Mouse (Mus musculus): ENCODE data around the gene Rab40c. TPM values are rescaled to one million over a fixed set of nuclear protein-coding genes. Genes with fewer than 3 reads are reported as not detected.

The Rab40c gene
- polyA plus RNA-seq, 1 experiment from 2014 or later = 13.7 TPM

DNA sequence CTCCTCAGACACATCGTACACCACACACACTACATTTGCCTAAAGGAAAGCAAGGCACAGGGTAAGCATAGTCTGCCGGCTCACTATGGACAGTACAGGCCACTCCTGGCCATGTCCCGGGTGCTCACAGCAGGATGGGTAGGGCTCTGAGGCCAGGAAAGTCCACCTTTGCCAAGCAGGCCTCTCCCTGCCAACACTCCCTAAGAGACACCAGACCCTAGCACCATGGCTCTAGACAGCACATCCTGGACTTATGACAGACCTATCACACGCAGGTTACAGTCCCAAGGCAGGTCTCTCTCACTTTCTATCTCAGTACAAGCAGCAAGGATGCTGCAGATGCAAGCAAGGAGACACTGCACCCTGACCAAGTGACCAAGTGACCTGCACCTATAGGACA lies 76.4 kb downstream of the Rab40c start:
- 95% methylated on average over 4 of the region's 4 CpGs for WGBS (ENCODE audit: missing documents)
- H3K4me3 ChIP-seq (ENCODE audit: inconsistent target) = no peak overlapping the region
- H3K79me2 ChIP-seq (ENCODE audit: inconsistent target) = peaks cover 10% of the 10 kb centered on the region; the same call in 1 of the 2 replicates
- H3K36me3 ChIP-seq (ENCODE audit: inconsistent target) = peaks cover 42% of the 10 kb centered on the region
- H3K27ac ChIP-seq = no peak overlapping the region

DNA sequence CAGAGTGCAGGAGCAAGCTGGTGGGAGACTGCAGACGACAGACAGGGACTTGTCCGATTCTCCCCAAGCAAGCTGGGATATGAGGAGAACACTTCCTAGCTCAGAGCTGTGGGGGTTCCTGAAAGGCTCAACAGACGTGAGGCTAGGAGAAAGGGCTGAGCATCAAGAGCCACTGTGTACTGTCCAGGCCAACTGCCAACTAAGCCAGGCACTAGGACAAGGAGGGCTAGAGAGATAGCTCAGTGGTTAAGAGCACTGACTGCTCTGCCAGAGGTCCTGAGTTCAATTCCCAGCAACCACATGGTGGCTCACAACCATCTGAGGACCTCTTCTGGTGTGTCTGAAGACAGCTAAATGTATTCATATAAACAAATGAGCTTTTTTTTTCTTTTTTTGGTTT lies 77.0 kb downstream of the Rab40c start:
- Histone ChIP-seq H3K27ac (no peak overlapping the region), H3K79me2 (ENCODE audit: inconsistent target) (peaks cover 10% of the 10 kb centered on the region; the same call in 1 of the 2 replicates), H3K4me3 (ENCODE audit: inconsistent target) (no peak overlapping the region), H3K36me3 (ENCODE audit: inconsistent target) (peaks cover 48% of the 10 kb centered on the region)
- WGBS (ENCODE audit: missing documents) = 100% methylated on average over 3 of the region's 3 CpGs

DNA sequence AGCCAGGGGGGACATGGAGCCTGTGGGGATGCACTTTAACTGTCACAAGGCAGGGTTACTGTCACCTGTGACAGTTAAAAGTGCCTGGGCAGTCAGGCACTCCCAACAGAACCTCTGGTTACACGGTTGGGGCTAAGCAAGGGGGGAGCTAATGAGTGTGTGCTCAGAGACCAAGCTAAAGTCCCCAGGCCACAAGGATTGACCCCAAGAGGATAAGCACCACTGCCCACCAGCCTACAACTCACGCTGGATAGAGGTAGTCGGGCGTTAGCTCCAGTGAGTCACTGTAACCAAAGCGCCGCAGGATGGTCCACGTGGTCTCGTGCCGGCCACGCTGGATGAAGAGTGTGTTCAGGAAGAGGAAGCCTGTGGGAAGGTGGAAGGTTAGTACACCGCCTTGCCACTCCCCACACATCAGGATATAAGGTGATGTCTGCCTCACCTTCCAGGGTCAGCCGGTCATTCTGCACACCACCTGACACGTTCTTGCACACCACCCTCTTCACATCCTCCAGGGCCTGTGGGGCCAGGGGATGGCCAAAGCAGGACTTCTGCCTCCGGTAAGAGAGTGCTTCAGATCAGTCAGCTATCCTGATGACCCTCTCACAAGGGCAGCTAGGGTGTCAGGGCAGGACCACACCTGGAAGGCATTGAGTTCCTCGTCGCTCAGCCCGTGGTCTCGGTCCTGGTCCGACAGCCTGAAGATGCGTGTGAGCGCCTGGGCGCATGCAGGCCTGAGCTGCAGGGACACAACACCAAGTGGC lies 78.2 kb downstream of the Rab40c start, which contains the start of gene Gm20683:
Gene Gm20683 (minus strand): TSS at position 647 of the 764 bp plus-strand sequence.
- Histone ChIP-seq H3K4me3 (ENCODE audit: inconsistent target) (no peak within 1 kb of the TSS), H3K27ac (no peak within 1 kb of the TSS), H3K79me2 (ENCODE audit: inconsistent target) (peaks cover 12% of the 10 kb centered on the region; the same call in 1 of the 2 replicates), H3K36me3 (ENCODE audit: inconsistent target) (peaks cover 49% of the 10 kb centered on the region)
- WGBS (ENCODE audit: missing documents) = 93% methylated on average over 18 of the region's 22 CpGs

DNA sequence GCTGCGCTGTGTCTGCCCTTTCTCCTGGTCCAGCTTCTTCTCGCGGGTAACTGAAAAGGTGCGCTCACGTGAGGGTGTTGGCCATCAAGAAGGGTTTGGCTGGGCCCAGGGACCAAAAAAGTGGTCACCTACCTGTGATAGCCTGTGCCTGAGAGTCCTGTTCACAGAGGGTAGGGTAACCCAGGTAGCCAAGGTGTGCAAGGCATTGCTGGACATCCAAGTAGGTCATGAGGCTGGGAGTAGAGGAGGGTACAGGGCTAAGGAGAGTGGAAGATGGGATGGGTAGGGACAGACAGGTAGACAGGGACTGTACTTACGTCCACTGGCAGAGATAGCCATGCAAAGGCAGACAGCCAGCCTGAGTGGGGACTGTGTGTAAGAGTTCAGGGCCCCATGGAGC lies 79.0 kb downstream of the Rab40c start:
- 97% methylated on average over 6 of the region's 6 CpGs for WGBS (ENCODE audit: missing documents)
- Histone ChIP-seq H3K27ac (no peak overlapping the region), H3K36me3 (ENCODE audit: inconsistent target) (peaks cover 49% of the 10 kb centered on the region), H3K4me3 (ENCODE audit: inconsistent target) (no peak overlapping the region), H3K79me2 (ENCODE audit: inconsistent target) (peaks cover 19% of the 10 kb centered on the region)

DNA sequence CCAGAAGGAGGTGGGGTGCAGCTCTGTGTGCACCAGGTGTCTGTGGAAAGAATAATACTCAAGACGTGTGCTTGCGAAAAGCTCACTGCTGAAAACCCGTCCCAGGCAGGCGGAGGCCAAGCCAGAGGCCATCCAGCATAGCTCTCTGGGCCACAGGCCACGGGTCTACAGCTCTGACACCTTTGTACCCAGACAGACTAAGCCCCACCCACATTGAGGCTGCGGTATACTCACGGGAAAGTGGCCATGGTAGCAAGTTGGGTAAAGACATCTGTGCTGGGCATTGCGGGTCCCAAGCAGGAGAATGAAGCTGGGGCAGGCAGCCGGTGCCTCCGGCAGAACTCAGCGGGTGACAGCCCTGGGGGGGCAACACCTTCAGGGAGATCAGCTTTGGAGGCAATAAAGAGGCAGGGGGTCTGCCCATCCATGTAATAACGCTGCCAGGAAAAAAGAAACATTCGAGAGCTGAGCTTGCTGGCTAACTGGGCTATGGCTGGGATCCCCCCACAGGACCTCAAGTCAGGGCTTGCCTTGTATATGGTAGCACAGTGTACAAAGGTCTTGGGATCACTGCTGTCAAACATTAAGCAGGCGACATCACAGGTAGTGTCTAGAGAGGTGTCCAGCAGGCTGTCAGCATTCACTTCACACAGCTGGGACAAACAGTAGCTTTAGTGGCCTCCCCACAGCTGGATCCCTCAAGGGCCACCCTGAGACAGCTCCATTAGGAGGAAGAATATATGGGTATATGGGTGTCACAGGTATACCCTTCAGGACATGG lies 79.9 kb downstream of the Rab40c start:
- H3K27ac ChIP-seq = no peak overlapping the region
- H3K4me3 ChIP-seq (ENCODE audit: inconsistent target) = no peak overlapping the region
- H3K79me2 ChIP-seq (ENCODE audit: inconsistent target) = peaks cover 28% of the 10 kb centered on the region
- WGBS (ENCODE audit: missing documents) = 93% methylated on average over 13 of the region's 14 CpGs
- peaks cover 49% of the 10 kb centered on the region for H3K36me3 ChIP-seq (ENCODE audit: inconsistent target)

DNA sequence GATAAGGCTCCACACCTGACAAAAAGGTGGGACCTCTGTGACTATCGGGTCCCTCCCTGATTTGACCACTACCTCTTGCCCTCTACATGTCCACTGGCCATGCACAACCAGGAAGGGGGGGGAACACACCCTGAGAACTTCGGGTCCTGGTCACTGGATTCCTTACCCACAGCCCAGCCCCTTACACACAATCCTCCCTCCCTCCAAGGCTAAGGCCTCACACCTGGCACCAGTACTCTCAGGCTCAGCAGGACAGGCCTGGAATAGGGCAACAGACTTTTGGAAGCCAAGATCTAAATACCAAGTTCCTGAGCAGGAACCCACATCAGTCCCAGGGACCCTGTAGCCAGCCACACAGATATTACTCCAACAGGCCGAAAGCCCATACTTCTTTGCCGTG lies 80.6 kb downstream of the Rab40c start:
- Histone ChIP-seq H3K36me3 (ENCODE audit: inconsistent target) (peaks cover 49% of the 10 kb centered on the region), H3K4me3 (ENCODE audit: inconsistent target) (no peak overlapping the region), H3K27ac (no peak overlapping the region), H3K79me2 (ENCODE audit: inconsistent target) (peaks cover 34% of the 10 kb centered on the region)
- WGBS (ENCODE audit: missing documents) = 86% methylated on average over 4 of the region's 4 CpGs

DNA sequence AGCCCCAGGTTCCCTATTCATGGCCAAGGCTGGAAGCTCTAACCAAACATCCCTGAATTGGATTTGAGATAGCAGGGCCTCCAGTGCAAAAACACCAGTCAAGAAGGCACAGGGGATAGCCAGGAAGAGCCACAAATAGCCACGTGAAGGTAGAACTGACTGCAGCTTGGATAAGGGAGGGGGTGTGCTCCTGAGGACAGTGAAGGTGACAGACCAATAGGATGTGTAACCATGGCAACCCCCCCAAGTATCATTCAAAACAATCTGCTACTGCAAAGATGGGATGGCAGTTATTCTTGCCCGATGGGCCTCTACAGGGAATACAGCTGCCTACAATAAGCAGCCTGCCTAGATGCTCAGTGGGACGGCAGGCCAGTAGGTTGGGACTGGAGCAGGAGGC lies 82.0 kb downstream of the Rab40c start:
- 95% methylated on average over 3 of the region's 3 CpGs for WGBS (ENCODE audit: missing documents)
- peaks cover 48% of the 10 kb centered on the region for H3K36me3 ChIP-seq (ENCODE audit: inconsistent target)
- no peak overlapping the region for H3K27ac ChIP-seq
- peaks cover 30% of the 10 kb centered on the region for H3K79me2 ChIP-seq (ENCODE audit: inconsistent target)
- H3K4me3 ChIP-seq (ENCODE audit: inconsistent target) = no peak overlapping the region

DNA sequence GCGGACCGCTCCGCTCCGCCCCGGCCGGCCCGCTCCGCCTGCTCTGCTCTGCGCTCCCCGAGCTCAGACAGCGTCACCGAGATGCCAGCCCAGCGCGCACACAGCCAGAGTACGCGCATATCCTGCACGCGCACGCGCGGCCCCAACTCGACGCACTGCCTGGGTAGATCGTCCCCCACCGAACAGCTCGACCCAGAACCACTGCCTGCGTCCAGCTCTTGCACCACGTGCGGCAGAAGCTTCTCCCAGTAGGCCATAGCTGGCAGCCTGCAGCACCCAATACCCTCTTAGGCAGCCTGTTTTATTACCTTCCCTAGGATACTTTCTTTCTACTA lies 82.5 kb downstream of the Rab40c start, which contains the start of gene Rhbdl1:
Gene Rhbdl1 (minus strand): TSS at position 220 of the 335 bp plus-strand sequence.
- no peak within 1 kb of the TSS for H3K27ac ChIP-seq
- 25% methylated on average over 25 of the region's 29 CpGs for WGBS (ENCODE audit: missing documents)
- H3K36me3 ChIP-seq (ENCODE audit: inconsistent target) = peaks cover 44% of the 10 kb centered on the region

DNA sequence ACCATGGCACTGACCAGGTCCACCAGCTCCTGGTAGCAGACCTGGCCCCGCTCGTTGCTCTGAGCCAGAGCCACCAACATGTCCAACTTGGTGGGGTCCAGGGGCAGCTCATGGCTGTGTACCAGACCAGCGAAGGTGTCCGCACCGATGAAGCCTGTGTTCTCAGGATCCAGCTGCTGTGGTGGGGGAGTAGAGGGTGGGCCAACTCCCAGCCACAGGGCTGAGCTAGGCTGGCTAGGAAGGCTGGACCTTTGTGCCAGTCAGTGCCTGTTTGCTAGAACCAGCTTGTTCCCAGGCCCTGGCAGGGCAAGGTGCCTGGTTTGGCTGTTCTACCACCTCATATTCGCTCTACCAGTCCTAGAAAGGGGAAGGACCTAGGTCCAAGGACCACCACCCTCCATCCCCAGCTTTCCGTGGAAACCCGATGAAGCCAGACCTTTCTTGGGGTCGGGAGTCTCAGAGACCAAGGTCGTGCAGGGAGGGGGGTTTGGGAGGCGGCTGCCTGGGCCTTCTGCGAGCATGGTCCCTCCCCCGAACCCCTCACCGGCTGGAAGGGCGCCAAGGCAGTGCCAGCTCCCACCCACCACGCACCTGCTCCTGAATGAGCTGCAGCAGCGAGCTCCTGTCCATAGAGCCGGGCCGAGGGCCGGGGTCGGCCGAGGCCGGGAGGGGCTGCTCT lies 83.0 kb downstream of the Rab40c start:
- WGBS (ENCODE audit: missing documents) = 40% methylated on average over 23 of the region's 23 CpGs
- no peak overlapping the region for H3K4me3 ChIP-seq (ENCODE audit: inconsistent target)
- peaks cover 38% of the 10 kb centered on the region for H3K79me2 ChIP-seq (ENCODE audit: inconsistent target)
- no peak overlapping the region for H3K27ac ChIP-seq
- peaks cover 38% of the 10 kb centered on the region for H3K36me3 ChIP-seq (ENCODE audit: inconsistent target)

More for the DNA sequence above, 82.5 kb downstream of the Rab40c start, which contains the start of gene Rhbdl1:
- no peak within 1 kb of the TSS for H3K4me3 ChIP-seq (ENCODE audit: inconsistent target)
- peaks cover 33% of the 10 kb centered on the region for H3K79me2 ChIP-seq (ENCODE audit: inconsistent target)

DNA sequence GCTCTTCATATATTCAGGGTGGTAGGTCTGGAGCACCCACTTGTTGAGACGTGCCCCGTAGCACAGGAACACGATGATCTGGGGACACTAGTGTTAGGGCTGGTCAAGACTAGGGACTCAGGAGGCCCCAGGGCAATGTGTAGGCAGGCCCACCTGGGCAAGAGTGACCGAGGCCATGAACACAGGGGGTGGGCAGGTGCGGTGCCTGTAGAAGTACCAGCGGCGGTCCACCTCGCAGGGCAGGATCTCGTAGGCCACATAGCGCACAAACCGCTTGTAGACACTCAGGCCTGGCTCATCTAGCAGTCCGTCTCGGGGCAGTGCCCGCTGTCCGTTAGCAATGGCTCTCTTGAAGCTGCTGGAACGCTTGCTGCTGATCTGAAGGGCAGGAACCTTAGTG lies 83.7 kb downstream of the Rab40c start:
- no peak overlapping the region for H3K4me3 ChIP-seq (ENCODE audit: inconsistent target)
- H3K79me2 ChIP-seq (ENCODE audit: inconsistent target) = peaks cover 46% of the 10 kb centered on the region
- 91% methylated on average over 14 of the region's 16 CpGs for WGBS (ENCODE audit: missing documents)
- peaks cover 33% of the 10 kb centered on the region for H3K36me3 ChIP-seq (ENCODE audit: inconsistent target)
- no peak overlapping the region for H3K27ac ChIP-seq

DNA sequence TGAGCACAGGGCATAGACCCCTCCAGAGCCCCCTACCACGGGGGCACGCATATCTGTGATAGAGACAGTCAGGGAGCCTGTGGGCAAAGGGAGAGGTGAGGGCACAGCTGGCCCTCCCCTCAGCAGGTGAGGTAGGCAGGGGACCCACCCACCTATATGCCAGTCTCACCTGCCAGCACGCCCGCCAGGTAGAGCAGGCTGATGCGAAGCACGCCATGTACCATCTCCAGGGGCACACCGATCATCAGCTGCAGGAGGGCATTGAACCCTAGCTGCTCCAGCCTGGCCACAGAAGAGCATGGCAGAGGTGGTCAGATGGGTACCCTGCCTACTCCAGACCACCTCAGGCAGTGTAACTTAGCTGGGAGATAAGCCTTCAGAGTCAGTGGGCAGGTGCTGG lies 84.2 kb downstream of the Rab40c start:
- Histone ChIP-seq H3K36me3 (ENCODE audit: inconsistent target) (peaks cover 32% of the 10 kb centered on the region), H3K4me3 (ENCODE audit: inconsistent target) (no peak overlapping the region), H3K79me2 (ENCODE audit: inconsistent target) (peaks cover 51% of the 10 kb centered on the region), H3K27ac (no peak overlapping the region)
- WGBS (ENCODE audit: missing documents) = 76% methylated on average over 2 of the region's 7 CpGs

DNA sequence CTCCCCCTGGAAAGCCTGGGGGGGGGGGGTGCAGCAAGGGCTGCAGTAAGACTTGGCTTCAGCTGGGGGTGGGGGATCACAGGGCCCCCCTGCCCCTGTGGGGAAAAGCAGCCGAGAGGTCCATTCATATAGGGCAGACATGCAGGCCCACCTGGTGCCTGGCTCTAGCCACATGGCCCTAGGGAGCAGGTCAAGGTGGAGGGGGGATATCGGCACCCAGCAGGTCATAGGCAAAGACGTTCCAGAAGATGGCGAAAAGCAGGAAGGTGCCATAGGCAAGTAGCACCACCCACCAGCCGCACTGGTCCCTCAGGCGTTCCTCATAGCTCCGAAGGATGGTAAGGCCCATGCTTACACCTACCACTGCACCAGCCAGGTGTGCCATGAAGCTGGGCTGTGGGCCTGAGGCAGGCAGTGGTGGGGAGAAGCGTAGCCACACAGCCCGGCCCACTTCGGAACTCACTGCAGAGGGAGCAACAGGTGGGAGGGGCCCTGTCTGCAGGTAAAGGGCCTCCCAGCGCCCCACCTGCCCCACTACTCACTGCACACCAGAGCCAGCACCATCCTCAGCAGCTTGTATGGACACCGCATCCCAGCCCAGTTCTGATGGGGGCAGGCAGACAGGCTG lies 84.8 kb downstream of the Rab40c start:
- H3K36me3 ChIP-seq (ENCODE audit: inconsistent target) = peaks cover 26% of the 10 kb centered on the region
- peaks cover 57% of the 10 kb centered on the region for H3K79me2 ChIP-seq (ENCODE audit: inconsistent target)
- H3K4me3 ChIP-seq (ENCODE audit: inconsistent target) = peak overlapping the region; percentile 67; the same call in 1 of the 2 replicates
- WGBS (ENCODE audit: missing documents) = 94% methylated on average over 12 of the region's 12 CpGs
- peak overlapping the region; percentile 92; the same call in 1 of the 2 replicates for H3K27ac ChIP-seq

DNA sequence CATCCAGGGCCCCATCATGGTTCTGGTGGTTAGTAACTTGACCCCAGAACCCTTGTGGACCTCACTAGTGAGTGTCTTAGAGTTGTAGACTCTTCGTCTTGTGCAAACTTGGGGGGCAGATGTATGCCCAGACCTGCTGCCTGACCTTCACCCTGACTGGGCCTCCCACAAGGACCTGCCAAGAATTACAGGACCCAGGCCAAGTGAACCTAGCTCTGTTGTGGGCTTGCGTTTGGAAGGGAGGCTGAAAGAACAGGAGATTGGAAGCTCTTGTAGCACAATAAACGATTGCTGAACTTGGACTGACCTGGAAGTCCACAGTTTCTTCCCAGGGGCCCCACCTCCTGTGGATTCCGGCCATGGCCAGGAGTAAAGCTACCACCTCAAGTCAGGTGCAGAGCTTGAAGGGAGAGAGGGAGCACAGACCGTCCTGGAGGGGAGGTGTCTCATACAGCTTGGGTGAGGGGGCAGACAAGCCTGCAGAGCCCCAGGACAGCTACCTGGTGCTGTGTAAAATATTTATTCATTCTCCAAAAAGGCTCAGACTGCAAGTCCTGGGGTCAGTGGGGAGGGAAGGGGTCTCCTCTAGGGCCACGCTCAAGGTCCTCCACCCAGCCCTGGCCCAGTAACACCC lies 85.4 kb downstream of the Rab40c start:
- Histone ChIP-seq H3K79me2 (ENCODE audit: inconsistent target) (peaks cover 63% of the 10 kb centered on the region), H3K4me3 (ENCODE audit: inconsistent target) (peak overlapping the region; percentile 67), H3K36me3 (ENCODE audit: inconsistent target) (peaks cover 20% of the 10 kb centered on the region; the same call in 1 of the 2 replicates), H3K27ac (peak overlapping the region; percentile 92)
- WGBS (ENCODE audit: missing documents) = 60% methylated on average over 6 of the region's 6 CpGs

DNA sequence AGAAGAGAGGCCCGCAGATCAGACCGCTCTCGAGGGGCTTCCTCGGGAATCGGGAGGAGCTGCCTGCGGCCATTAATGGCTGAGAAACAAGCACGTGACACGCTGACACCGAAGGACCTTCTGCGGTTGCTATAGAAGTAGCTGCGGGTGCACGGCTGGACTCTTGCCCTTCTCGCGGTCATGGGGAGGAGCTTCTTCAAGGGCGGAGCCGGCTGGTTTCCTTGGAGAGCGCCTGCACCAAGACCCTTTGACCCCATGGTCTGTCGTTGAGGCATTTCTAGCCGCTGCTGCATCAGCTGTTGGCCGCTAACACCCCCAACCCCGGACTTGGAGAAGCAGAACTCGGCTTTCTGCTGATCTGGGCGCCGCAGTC lies 86.2 kb downstream of the Rab40c start, which contains the start of gene Stub1:
Gene Stub1 (minus strand): TSS at position 114 of the 373 bp plus-strand sequence.
- Histone ChIP-seq H3K79me2 (ENCODE audit: inconsistent target) (peaks cover 65% of the 10 kb centered on the region), H3K27ac (peak within 1 kb of the TSS; percentile 92), H3K36me3 (ENCODE audit: inconsistent target) (peaks cover 14% of the 10 kb centered on the region; the same call in 1 of the 2 replicates), H3K4me3 (ENCODE audit: inconsistent target) (peak within 1 kb of the TSS; percentile 77)
- WGBS (ENCODE audit: missing documents) = 2% methylated on average over 23 of the region's 24 CpGs

All from macrophage (primary cell).